Comparison of ENCODE assay signal across 11 mouse cellular contexts in the genomic region with DNA sequence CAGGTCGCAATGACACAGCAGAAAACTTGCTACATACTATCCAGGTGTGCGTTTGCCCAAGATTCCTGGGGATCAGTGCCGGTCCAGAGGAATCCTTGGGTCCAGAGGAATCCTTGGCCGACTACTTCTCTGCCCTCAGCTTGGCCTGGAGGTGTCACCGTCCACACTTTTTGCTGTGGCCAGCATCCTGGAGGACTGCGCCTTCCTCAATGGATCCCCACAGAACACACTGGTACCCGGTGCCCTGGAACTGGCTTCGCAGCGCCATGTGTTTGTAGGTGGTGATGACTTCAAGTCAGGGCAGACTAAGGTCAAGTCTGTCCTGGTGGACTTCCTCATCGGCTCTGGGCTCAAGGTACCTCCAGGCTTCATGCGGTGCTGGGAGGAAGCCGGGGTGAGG. TPM values are rescaled to one million over a fixed set of nuclear protein-coding genes. Genes with fewer than 3 reads are reported as not detected.
A peak's percentile ranks its signal among the peaks of the same experiment; 100 is the strongest.
DNase-seq lines count a peak whose midpoint lies in the region; ATAC-seq lines count a peak whose summit lies in the region.
"Had no signal": no experiment of that assay in that cellular context is flagged by ENCODE, and none has a peak within 500 bp of the region (broad histone marks: within the 10 kb centered on the region; RNA-seq: fewer than 3 reads in every experiment).

No protein-coding gene starts in this region.

- no peaks in the 10 kb centered on the region for H3K9me3 ChIP-seq in heart, embryonic 11.5 days (replicated peaks; ENCODE audit: control insufficient read depth, low read length)
- H3K9me3 ChIP-seq in midbrain, embryonic 10.5 days (replicated peaks), result no peaks in the 10 kb centered on the region
- no peaks in the 10 kb centered on the region for H3K9me3 ChIP-seq in midbrain, embryonic 14.5 days (ENCODE audit: control insufficient read depth, low read length)
- H3K9me3 ChIP-seq in hindbrain, embryonic 14.5 days (ENCODE audit: control insufficient read depth, low read length), result no peaks in the 10 kb centered on the region
- H3K9me3 ChIP-seq in midbrain, embryonic 16.5 days (replicated peaks; ENCODE audit: control insufficient read depth, low read length, poor library complexity, severe bottlenecking), result no peaks in the 10 kb centered on the region

- H3K4me3 ChIP-seq in heart, embryonic 11.5 days (ENCODE audit: low read depth, low read length), result no peak overlapping the region; the same call in 1 of the 2 replicates
- peak overlapping the region; percentile 69; the same call in 1 of the 2 replicates for H3K4me3 ChIP-seq in midbrain, embryonic 10.5 days
- no peak overlapping the region for H3K4me3 ChIP-seq in midbrain, embryonic 14.5 days (replicated peaks; ENCODE audit: low read depth, low read length)
- 0 out of 2 replicates have a peak overlapping the region, but pooled peaks have one; percentile 74 for H3K4me3 ChIP-seq in hindbrain, embryonic 14.5 days (replicated peaks; ENCODE audit: low read length)
- H3K4me3 ChIP-seq in midbrain, embryonic 16.5 days (ENCODE audit: low read depth, low read length), result 0 out of 2 replicates have a peak overlapping the region, but pooled peaks have one; percentile 56

- peaks cover 54% of the 10 kb centered on the region for H3K4me1 ChIP-seq in heart, embryonic 11.5 days (ENCODE audit: control insufficient read depth, insufficient read depth, low read length)
- H3K4me1 ChIP-seq in midbrain, embryonic 10.5 days, result peaks cover 78% of the 10 kb centered on the region
- H3K4me1 ChIP-seq in midbrain, embryonic 14.5 days (ENCODE audit: control insufficient read depth, insufficient read depth, low read length), result peaks cover 45% of the 10 kb centered on the region
- peaks cover 52% of the 10 kb centered on the region for H3K4me1 ChIP-seq in hindbrain, embryonic 14.5 days (replicated peaks; ENCODE audit: control insufficient read depth, insufficient read depth, low read length)
- H3K4me1 ChIP-seq in midbrain, embryonic 16.5 days (ENCODE audit: control insufficient read depth, insufficient read depth, low read length), result peaks cover 35% of the 10 kb centered on the region

- H3K27ac ChIP-seq in heart, embryonic 11.5 days (ENCODE audit: low read depth, low read length), result no peak overlapping the region
- H3K27ac ChIP-seq in midbrain, embryonic 10.5 days (replicated peaks), result no peak overlapping the region
- H3K27ac ChIP-seq in midbrain, embryonic 14.5 days (replicated peaks; ENCODE audit: low read depth, low read length), result no peak overlapping the region
- H3K27ac ChIP-seq in hindbrain, embryonic 14.5 days, result no peak overlapping the region
- no peak overlapping the region for H3K27ac ChIP-seq in midbrain, embryonic 16.5 days (ENCODE audit: low read length)

- peak overlapping the region; percentile 91 for H3K4me2 ChIP-seq in heart, embryonic 11.5 days
- H3K4me2 ChIP-seq in midbrain, embryonic 14.5 days (ENCODE audit: low read length), result no peak overlapping the region
- 0 out of 2 replicates have a peak overlapping the region, but pooled peaks have one; percentile 99 for H3K4me2 ChIP-seq in hindbrain, embryonic 14.5 days (replicated peaks)
- peak overlapping the region; percentile 71 for H3K4me2 ChIP-seq in midbrain, embryonic 16.5 days (ENCODE audit: low read length)

- no peak for DNase-seq in heart, postnatal 4 days
- DNase-seq in midbrain, embryonic 10.5 days (ENCODE audit: low spot score), result no peak
- no peak for DNase-seq in midbrain, embryonic 14.5 days
- no peak for DNase-seq in hindbrain, embryonic 14.5 days (ENCODE audit: low spot score)
- DNase-seq in urinary bladder, adult 18-20 months (ENCODE audit: low spot score in 2 of 2), result no peak
- no peak for DNase-seq in retina, postnatal 1 day
- DNase-seq: lung, postnatal 14 days had no signal

- H3K9ac ChIP-seq in heart, embryonic 11.5 days (ENCODE audit: low read depth, low read length), result no peak overlapping the region
- no peak overlapping the region; the same call in 1 of the 2 replicates for H3K9ac ChIP-seq in midbrain, embryonic 14.5 days (replicated peaks; ENCODE audit: low read length)
- no peak overlapping the region for H3K9ac ChIP-seq in hindbrain, embryonic 14.5 days
- H3K9ac ChIP-seq in midbrain, embryonic 16.5 days (ENCODE audit: low read depth, low read length), result no peak overlapping the region

- H3K36me3 ChIP-seq in heart, embryonic 11.5 days (ENCODE audit: control insufficient read depth, insufficient read depth, low read length), result peaks cover 14% of the 10 kb centered on the region
- peaks cover 43% of the 10 kb centered on the region for H3K36me3 ChIP-seq in midbrain, embryonic 10.5 days
- peaks cover 22% of the 10 kb centered on the region for H3K36me3 ChIP-seq in midbrain, embryonic 14.5 days (ENCODE audit: control insufficient read depth, insufficient read depth, low read length)
- peaks cover 34% of the 10 kb centered on the region for H3K36me3 ChIP-seq in hindbrain, embryonic 14.5 days (replicated peaks; ENCODE audit: control insufficient read depth, insufficient read depth)
- H3K36me3 ChIP-seq in midbrain, embryonic 16.5 days (ENCODE audit: control insufficient read depth, insufficient read depth, low read length), result peaks cover 12% of the 10 kb centered on the region; the same call in 1 of the 2 replicates

- ATAC-seq in heart, embryonic 11.5 days (replicated peaks; ENCODE audit: insufficient number of reproducible peaks, low FRiP score, low TSS enrichment), result no peak
- ATAC-seq in midbrain, embryonic 14.5 days (ENCODE audit: low FRiP score, low TSS enrichment), result no peak
- no peak for ATAC-seq in hindbrain, embryonic 14.5 days (ENCODE audit: low FRiP score)
- no peak for ATAC-seq in midbrain, embryonic 16.5 days
- ATAC-seq: intestine, postnatal 0 days had no signal

- WGBS in heart, embryonic 11.5 days (ENCODE audit: insufficient replicate concordance), result 92% methylated on average over 12 of the region's 12 CpGs
- 97% methylated on average over 12 of the region's 12 CpGs for WGBS in midbrain, embryonic 10.5 days
- WGBS in midbrain, embryonic 14.5 days, result 96% methylated on average over 12 of the region's 12 CpGs
- WGBS in hindbrain, embryonic 14.5 days, result 93% methylated on average over 12 of the region's 12 CpGs
- 92% methylated on average over 12 of the region's 12 CpGs for WGBS in midbrain, embryonic 16.5 days

- no peaks in the 10 kb centered on the region for H3K27me3 ChIP-seq in heart, embryonic 11.5 days (ENCODE audit: control insufficient read depth, insufficient read depth, low read length)
- peaks cover 51% of the 10 kb centered on the region for H3K27me3 ChIP-seq in midbrain, embryonic 10.5 days (ENCODE audit: low read depth, poor library complexity, severe bottlenecking)
- H3K27me3 ChIP-seq in midbrain, embryonic 14.5 days (ENCODE audit: control insufficient read depth, insufficient read depth, low read length), result 0 out of 2 replicates have a peak, but pooled peaks cover 5% of the 10 kb centered on the region
- no peaks in the 10 kb centered on the region; the same call in 1 of the 2 replicates for H3K27me3 ChIP-seq in hindbrain, embryonic 14.5 days (ENCODE audit: control insufficient read depth, insufficient read depth, low read length)
- no peaks in the 10 kb centered on the region; the same call in 1 of the 2 replicates for H3K27me3 ChIP-seq in midbrain, embryonic 16.5 days (ENCODE audit: control insufficient read depth, insufficient read depth, low read depth, low read length)

RNA-seq across cellular contexts. Expression of a gene that starts 1.6 kb away (rescaled TPM):
- 86.0 and 95.3 TPM in 2 replicates for polyA plus RNA-seq in heart, embryonic 11.5 days (2014; fragmentation: Nextera tagmentation; extraction: Ambion mirVana)
- 10 to 100 TPM; 38.9 to 41.6 TPM for total RNA-seq in heart, postnatal 4 days (2021)
- polyA plus RNA-seq in midbrain, embryonic 10.5 days (2016; fragmentation: Nextera tagmentation; extraction: Ambion mirVana), result 126 and 137 TPM in 2 replicates
- polyA plus RNA-seq in midbrain, embryonic 14.5 days (2014; fragmentation: Nextera tagmentation; extraction: Ambion mirVana), result 91.9 and 101 TPM in 2 replicates
- polyA plus RNA-seq in hindbrain, embryonic 14.5 days (2014; fragmentation: Nextera tagmentation; extraction: Ambion mirVana), result 86.8 and 96.6 TPM in 2 replicates
- 155 and 171 TPM in 2 replicates for polyA plus RNA-seq in midbrain, embryonic 16.5 days (2015; fragmentation: Nextera tagmentation; extraction: Ambion mirVana)

RNA-seq across cellular contexts. Expression of a gene that starts 12.9 kb away (rescaled TPM):
- 72.5 and 78.9 TPM in 2 replicates for polyA plus RNA-seq in heart, embryonic 11.5 days (2014; fragmentation: Nextera tagmentation; extraction: Ambion mirVana)
- 10 to 100 TPM; 73.8 to 78.5 TPM for total RNA-seq in heart, postnatal 4 days (2021)
- 73.3 and 78.8 TPM in 2 replicates for polyA plus RNA-seq in midbrain, embryonic 10.5 days (2016; fragmentation: Nextera tagmentation; extraction: Ambion mirVana)
- polyA plus RNA-seq in midbrain, embryonic 14.5 days (2014; fragmentation: Nextera tagmentation; extraction: Ambion mirVana), result 172 and 213 TPM in 2 replicates
- 165 and 173 TPM in 2 replicates for polyA plus RNA-seq in hindbrain, embryonic 14.5 days (2014; fragmentation: Nextera tagmentation; extraction: Ambion mirVana)
- 151 and 173 TPM in 2 replicates for polyA plus RNA-seq in midbrain, embryonic 16.5 days (2015; fragmentation: Nextera tagmentation; extraction: Ambion mirVana)

RNA-seq across cellular contexts. Expression of a gene that starts 20.1 kb away (rescaled TPM):
- polyA plus RNA-seq in heart, embryonic 11.5 days (2014; fragmentation: Nextera tagmentation; extraction: Ambion mirVana), result 0.19 and 0.59 TPM in 2 replicates
- total RNA-seq in heart, postnatal 4 days (2021), result 1 to 10 TPM; 1.1 to 1.5 TPM
- 1.1 and 1.2 TPM in 2 replicates for polyA plus RNA-seq in midbrain, embryonic 10.5 days (2016; fragmentation: Nextera tagmentation; extraction: Ambion mirVana)
- polyA plus RNA-seq in midbrain, embryonic 14.5 days (2014; fragmentation: Nextera tagmentation; extraction: Ambion mirVana), result 0.34 and 1.1 TPM in 2 replicates
- polyA plus RNA-seq in hindbrain, embryonic 14.5 days (2014; fragmentation: Nextera tagmentation; extraction: Ambion mirVana), result 0.98 and 1.6 TPM in 2 replicates
- 0.64 and 0.97 TPM in 2 replicates for polyA plus RNA-seq in midbrain, embryonic 16.5 days (2015; fragmentation: Nextera tagmentation; extraction: Ambion mirVana)

RNA-seq across cellular contexts. Expression of a gene that starts 36.4 kb away (rescaled TPM):
- 0.26 and 0.37 TPM in 2 replicates for polyA plus RNA-seq in heart, embryonic 11.5 days (2014; fragmentation: Nextera tagmentation; extraction: Ambion mirVana)
- total RNA-seq in heart, postnatal 4 days (2021), result 1 to 10 TPM; 2.7 to 3.5 TPM
- polyA plus RNA-seq in midbrain, embryonic 10.5 days (2016; fragmentation: Nextera tagmentation; extraction: Ambion mirVana), result not detected in 2 replicates
- polyA plus RNA-seq in midbrain, embryonic 14.5 days (2014; fragmentation: Nextera tagmentation; extraction: Ambion mirVana), result 0.16 and 0.20 TPM in 2 replicates
- 0.14 and 0.28 TPM in 2 replicates for polyA plus RNA-seq in hindbrain, embryonic 14.5 days (2014; fragmentation: Nextera tagmentation; extraction: Ambion mirVana)
- 0.35 and 0.39 TPM in 2 replicates for polyA plus RNA-seq in midbrain, embryonic 16.5 days (2015; fragmentation: Nextera tagmentation; extraction: Ambion mirVana)
- total RNA-seq: left cerebral cortex, adult 18-20 months had no signal

RNA-seq across cellular contexts. Expression of a gene that starts 56.6 kb away (rescaled TPM):
- 14.1 and 14.7 TPM in 2 replicates for polyA plus RNA-seq in heart, embryonic 11.5 days (2014; fragmentation: Nextera tagmentation; extraction: Ambion mirVana)
- 10 to 100 TPM; 16.7 to 17.6 TPM for total RNA-seq in heart, postnatal 4 days (2021)
- polyA plus RNA-seq in midbrain, embryonic 10.5 days (2016; fragmentation: Nextera tagmentation; extraction: Ambion mirVana), result 18.0 and 22.7 TPM in 2 replicates
- polyA plus RNA-seq in midbrain, embryonic 14.5 days (2014; fragmentation: Nextera tagmentation; extraction: Ambion mirVana), result 14.9 and 17.1 TPM in 2 replicates
- 14.8 and 15.1 TPM in 2 replicates for polyA plus RNA-seq in hindbrain, embryonic 14.5 days (2014; fragmentation: Nextera tagmentation; extraction: Ambion mirVana)
- polyA plus RNA-seq in midbrain, embryonic 16.5 days (2015; fragmentation: Nextera tagmentation; extraction: Ambion mirVana), result 16.7 and 19.2 TPM in 2 replicates

Comparison
In these comparisons a context has a peak if more than half of its experiments do, and no peak if none do; other contexts are left out.
1. H3K4me3 ChIP-seq: peak in midbrain, embryonic 10.5 days (single experiment), hindbrain, embryonic 14.5 days (single experiment) and midbrain, embryonic 16.5 days (single experiment); none in heart, embryonic 11.5 days (single experiment) and midbrain, embryonic 14.5 days (single experiment).